Mouse (Mus musculus) limb, embryonic 14.5 days (tissue): ENCODE data around the gene Gm7030. TPM values are rescaled to one million over a fixed set of nuclear protein-coding genes. Genes with fewer than 3 reads are reported as not detected.
"Not testable (repeated sequence)": the region's sequence is repeated elsewhere in the genome, so short reads cannot be mapped to it uniquely, and the experiment has no call there.

Experiments
- ATAC-seq: fragments of 200-750 bp; cut with Nextera tagmentation; 2 replicates; pipeline ENCODE4 v1.8.0; 2017; ENCODE audit warnings: low read depth, moderate number of reproducible peaks, moderate TSS enrichment; ENCODE audit not compliant: low FRiP score
- DNase-seq: peaks from one replicate; pipeline ENCODE4 v3.0.0-alpha.2; 2015; ENCODE audit warnings: low spot score
- H3K27ac ChIP-seq: fragments of 300-500 bp; sonication (generic); replicated peaks from 2 replicates; pipeline ENCODE4 v1.5.1; 2014; ENCODE audit warnings: low read depth, mild to moderate bottlenecking, low read length, moderate library complexity, mixed read lengths
- H3K27me3 ChIP-seq: fragments of 300-500 bp; sonication (generic); 2 replicates; pipeline ENCODE4 v1.6.1; 2014; ENCODE audit warnings: low read length, mixed read lengths; ENCODE audit not compliant: control insufficient read depth, insufficient read depth
- H3K36me3 ChIP-seq: fragments of 300-500 bp; sonication (generic); 2 replicates; pipeline ENCODE4 v1.6.1; 2014; ENCODE audit warnings: mild to moderate bottlenecking, low read length, moderate library complexity, mixed read lengths; ENCODE audit not compliant: control insufficient read depth, insufficient read depth
- H3K4me1 ChIP-seq: fragments of 300-500 bp; sonication (generic); 2 replicates; pipeline ENCODE4 v1.6.1; 2014; ENCODE audit warnings: antibody characterized with exemption, low read length, mixed read lengths; ENCODE audit not compliant: control insufficient read depth, insufficient read depth
- H3K4me2 ChIP-seq: fragments of 300-500 bp; sonication (generic); replicated peaks from 2 replicates; pipeline ENCODE4 v1.6.1; 2014; ENCODE audit warnings: low read depth, mild to moderate bottlenecking, low read length, moderate library complexity; ENCODE audit not compliant: severe bottlenecking
- H3K4me3 ChIP-seq: fragments of 300-500 bp; sonication (generic); replicated peaks from 2 replicates; pipeline ENCODE4 v1.5.1; 2014; ENCODE audit warnings: low read length
- H3K9ac ChIP-seq: fragments of 300-500 bp; sonication (generic); 2 replicates; pipeline ENCODE4 v1.6.1; 2014; ENCODE audit warnings: mild to moderate bottlenecking, low read depth, low read length, moderate library complexity; ENCODE audit not compliant: severe bottlenecking
- H3K9me3 ChIP-seq: fragments of 300-500 bp; sonication (generic); 2 replicates; pipeline ENCODE4 v1.6.1; 2016; ENCODE audit warnings: low read length; ENCODE audit not compliant: control insufficient read depth
- POLR2A ChIP-seq: fragments of 200-500 bp; IDR thresholded peaks from 2 replicates; pipeline ENCODE4 v1.8.0; 2012; ENCODE audit warnings: inconsistent platforms, mild to moderate bottlenecking, moderate library complexity, borderline replicate concordance; ENCODE audit not compliant: insufficient read depth, insufficient read length; ENCODE audit errors: extremely low read depth
- WGBS: fragments of 180-500 bp; shearing (Covaris S2); extraction: QIAGEN DNeasy Blood & Tissue Kit; methylation state at CpG from one replicate; pipeline ENCODE4 v1.1.7; 2014; 5-methylcytosine and 5-hydroxymethylcytosine counted together
- polyA plus RNA-seq, 2 experiments: library from polyadenylated mRNA; depleted of rRNA in 1 of 2; stranded (reverse) in 1 of 2; unstranded in 1 of 2; fragments of >200 nt; fragmentation: Nextera tagmentation in 1 of 2; extraction: Ambion mirVana in 1 of 2; gene quantifications; 2 replicates each; pipeline versions ENCODE4 v1.2.1 to v1.2.3; 2012 to 2014

The Gm7030 gene
- polyA plus RNA-seq, 2 experiments: not detected

DNA sequence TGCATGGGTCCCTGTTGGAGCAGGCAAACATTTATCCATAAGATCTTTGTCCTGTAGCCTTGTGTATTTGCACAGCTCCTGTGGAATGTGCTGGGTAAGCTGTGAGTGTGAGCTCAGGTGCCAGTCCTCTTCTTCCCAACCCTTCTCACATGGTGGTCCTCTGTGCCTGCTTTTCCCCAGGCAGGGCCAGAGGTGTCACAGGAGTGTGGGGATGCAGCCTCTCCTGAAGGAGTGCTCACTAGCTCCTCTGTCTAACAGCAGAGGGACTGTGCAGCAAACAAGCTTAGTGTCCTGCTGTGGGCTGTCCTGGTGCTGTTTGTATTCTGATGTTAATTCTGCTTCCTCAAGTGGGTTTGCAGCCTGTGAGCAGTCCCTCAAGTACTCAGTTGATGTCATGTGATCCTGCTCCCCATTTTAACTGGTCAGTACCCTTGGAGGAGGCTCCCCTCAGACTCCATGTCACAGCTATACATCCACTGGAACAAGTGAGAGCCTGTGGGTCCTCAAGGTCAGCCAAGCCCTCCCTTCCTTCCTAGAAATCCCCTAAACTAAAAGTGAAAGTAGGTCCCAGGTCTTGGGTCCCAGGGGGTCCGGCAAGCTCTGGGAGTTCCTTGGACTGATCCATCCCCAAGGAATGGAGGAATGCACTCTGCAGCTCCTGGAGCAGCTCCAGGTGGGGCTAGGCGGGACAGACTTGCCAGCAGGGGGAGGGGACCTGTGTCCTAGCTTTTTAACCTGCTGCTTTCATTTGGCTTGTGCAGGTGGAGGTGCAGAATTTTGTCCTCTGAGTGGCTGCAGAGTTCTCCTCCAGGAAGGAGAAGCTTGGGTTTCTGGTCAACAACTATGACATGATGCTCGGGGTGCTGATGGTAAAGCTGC, 25.3 kb upstream of the Gm7030 start:
- Histone ChIP-seq H3K4me2 (no peak overlapping the region), H3K9ac (no peak overlapping the region), H3K9me3 (no peaks in the 10 kb centered on the region), H3K4me3 (no peak overlapping the region), H3K27ac (no peak overlapping the region), H3K27me3 (peaks cover 35% of the 10 kb centered on the region), H3K4me1 (no peaks in the 10 kb centered on the region), H3K36me3 (no peaks in the 10 kb centered on the region)
- no peak for ATAC-seq
- no peak for DNase-seq
- WGBS: 16% methylated on average over 3 of the region's 3 CpGs
- TF ChIP-seq POLR2A: no peak

DNA sequence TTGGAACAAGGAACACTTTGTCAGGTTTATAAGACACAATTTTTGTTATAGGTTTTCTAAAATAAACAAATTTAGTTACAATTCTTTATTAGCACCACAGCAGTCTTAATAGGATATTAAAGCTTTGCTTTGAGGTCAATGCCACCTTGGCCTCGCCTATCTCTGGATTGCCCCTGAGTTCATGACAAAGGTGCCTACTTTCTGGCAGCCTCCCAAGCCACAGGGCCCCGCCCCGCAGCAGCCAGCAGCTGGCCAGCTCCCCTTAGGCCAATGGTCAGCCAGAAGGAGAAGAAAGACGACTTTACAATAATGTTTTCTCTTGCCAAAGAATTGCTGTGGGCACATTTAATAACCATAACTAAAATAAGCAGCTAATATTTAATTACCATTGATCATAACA, 22.0 kb upstream of the Gm7030 start:
- 40% methylated on average over 4 of the region's 4 CpGs for whole genome bisulfite sequencing
- DNase-seq, H3K4me2 ChIP-seq, ATAC-seq, H3K36me3 ChIP-seq, H3K9me3 ChIP-seq, H3K9ac ChIP-seq, H3K4me1 ChIP-seq, H3K4me3 ChIP-seq, H3K27ac ChIP-seq: not testable (repeated sequence)
- peaks cover 29% of the 10 kb centered on the region for H3K27me3 ChIP-seq

DNA sequence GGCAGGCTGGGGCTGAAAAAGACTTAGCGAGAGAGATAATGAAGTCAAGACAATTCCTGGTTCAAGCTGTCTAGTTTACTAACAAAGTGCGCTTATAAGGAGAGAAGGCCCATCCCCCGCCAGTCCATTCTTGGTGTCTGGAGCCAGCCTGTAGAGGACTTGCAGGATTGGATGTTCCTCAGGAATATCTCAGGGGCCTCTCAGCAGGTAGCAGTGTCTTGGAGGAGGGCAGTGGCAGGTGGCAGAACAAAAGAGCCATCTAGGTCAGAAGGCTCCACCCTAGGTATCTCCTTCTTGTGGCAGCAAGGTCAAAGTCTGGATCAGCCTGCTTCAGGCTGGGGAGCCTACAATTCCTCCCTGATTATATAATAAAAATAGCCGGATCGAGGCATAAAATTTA, 19.2 kb upstream of the Gm7030 start:
- peaks cover 30% of the 10 kb centered on the region for H3K27me3 ChIP-seq
- H3K9ac ChIP-seq, H3K27ac ChIP-seq, H3K36me3 ChIP-seq, H3K9me3 ChIP-seq, H3K4me2 ChIP-seq, H3K4me1 ChIP-seq, ATAC-seq, DNase-seq, H3K4me3 ChIP-seq: not testable (repeated sequence)
- 78% methylated on average over 5 of the region's 5 CpGs for WGBS

DNA sequence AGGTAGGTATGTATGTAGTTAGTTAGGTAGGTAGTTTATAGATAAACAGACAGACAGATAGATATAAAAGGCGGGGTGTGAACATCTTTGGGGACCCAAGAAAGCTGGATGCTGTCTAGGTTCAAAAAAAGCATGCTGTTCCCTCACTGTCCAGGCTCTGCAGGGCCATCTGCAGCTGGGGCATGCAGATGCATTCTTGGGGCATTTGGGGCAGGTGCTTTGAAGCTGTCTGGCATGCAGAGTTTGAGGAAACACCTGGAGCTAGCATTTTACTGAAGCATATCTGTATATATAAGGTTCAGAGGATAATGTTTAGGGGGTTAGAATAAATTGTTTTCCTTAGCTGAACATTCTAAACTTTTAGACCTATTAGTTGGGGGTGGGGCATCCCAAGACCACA, 17.7 kb upstream of the Gm7030 start:
- not testable (repeated sequence) for H3K4me2 ChIP-seq, H3K4me3 ChIP-seq, ATAC-seq, H3K9me3 ChIP-seq, H3K9ac ChIP-seq, H3K27ac ChIP-seq, H3K36me3 ChIP-seq, H3K4me1 ChIP-seq, DNase-seq
- 75% methylated on average over 1 of the region's 1 CpGs for WGBS
- H3K27me3 ChIP-seq: peaks cover 28% of the 10 kb centered on the region

DNA sequence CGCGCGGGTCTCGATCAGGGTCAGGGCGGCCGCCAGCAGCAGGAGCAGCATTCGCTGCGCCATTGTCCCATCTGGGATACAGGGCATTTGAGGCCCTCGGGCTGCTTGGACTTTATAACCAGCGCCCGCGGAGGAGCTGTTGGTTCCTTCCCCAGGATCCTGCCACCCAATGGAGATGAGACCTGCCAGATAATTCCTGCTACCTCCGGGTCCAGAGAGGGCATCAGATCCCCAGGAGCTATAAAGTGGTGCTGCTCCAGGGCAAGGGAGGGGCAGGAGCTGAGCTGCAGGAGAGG, 16.6 kb upstream of the Gm7030 start:
- not testable (repeated sequence) for ATAC-seq, H3K4me1 ChIP-seq, H3K9me3 ChIP-seq, DNase-seq, H3K36me3 ChIP-seq, H3K27ac ChIP-seq
- peak overlapping the region; percentile 39 for H3K4me2 ChIP-seq
- WGBS: 2% methylated on average over 9 of the region's 13 CpGs
- 0 out of 2 replicates have a peak overlapping the region, but pooled peaks have one; percentile 31 for H3K9ac ChIP-seq
- H3K4me3 ChIP-seq: peak overlapping the region; percentile 34
- peaks cover 28% of the 10 kb centered on the region for H3K27me3 ChIP-seq
